Mouse (Mus musculus) liver, embryonic 14.5 days (tissue): ENCODE measurements around the gene Olfr1141.

ENCODE experiments used
- CTCF ChIP-seq: IDR thresholded peaks from 2 replicates; pipeline ENCODE4 v1.5.1; 2016; ENCODE audit warnings: antibody characterized with exemption, low read depth, control low read depth
- EP300 ChIP-seq: IDR thresholded peaks from 2 replicates; pipeline ENCODE4 v1.6.1; 2016; ENCODE audit warnings: antibody characterized with exemption, low read depth

GRCm38 (mm10) chr2:87776143-87776542 is 22.4 kb upstream of the Olfr1141 start:
- TF ChIP-seq CTCF, result no peak
- no peak for TF ChIP-seq EP300
